Mouse (Mus musculus) left cerebral cortex, postnatal 36 days (tissue): Measurements from ENCODE around the gene Traf6. TPM values are rescaled to one million over a fixed set of nuclear protein-coding genes. Genes with fewer than 3 reads are reported as not detected.
A peak's percentile ranks its signal among the peaks of the same experiment; 100 is the strongest.

Experiments used
- DNase-seq, 2 experiments: peaks; one replicate each; pipeline ENCODE4 v3.0.0; 2021 to 2022; ENCODE audit warnings: low spot score in 2 of 2, mixed read lengths in 1 of 2
- intact Hi-C: fragments of 180-260 bp; cut with DNase I; formaldehyde crosslinking; loops from one replicate; pipeline ENCODE4 v1.15.1; 2025
- total RNA-seq, 2 experiments: library from RNA; stranded (reverse); gene quantifications; 2 replicates each; pipeline ENCODE4 v1.2.3; 2021

The Traf6 gene
- 10 to 100 TPM; 10.3 to 11.5 TPM for total RNA-seq

DNA sequence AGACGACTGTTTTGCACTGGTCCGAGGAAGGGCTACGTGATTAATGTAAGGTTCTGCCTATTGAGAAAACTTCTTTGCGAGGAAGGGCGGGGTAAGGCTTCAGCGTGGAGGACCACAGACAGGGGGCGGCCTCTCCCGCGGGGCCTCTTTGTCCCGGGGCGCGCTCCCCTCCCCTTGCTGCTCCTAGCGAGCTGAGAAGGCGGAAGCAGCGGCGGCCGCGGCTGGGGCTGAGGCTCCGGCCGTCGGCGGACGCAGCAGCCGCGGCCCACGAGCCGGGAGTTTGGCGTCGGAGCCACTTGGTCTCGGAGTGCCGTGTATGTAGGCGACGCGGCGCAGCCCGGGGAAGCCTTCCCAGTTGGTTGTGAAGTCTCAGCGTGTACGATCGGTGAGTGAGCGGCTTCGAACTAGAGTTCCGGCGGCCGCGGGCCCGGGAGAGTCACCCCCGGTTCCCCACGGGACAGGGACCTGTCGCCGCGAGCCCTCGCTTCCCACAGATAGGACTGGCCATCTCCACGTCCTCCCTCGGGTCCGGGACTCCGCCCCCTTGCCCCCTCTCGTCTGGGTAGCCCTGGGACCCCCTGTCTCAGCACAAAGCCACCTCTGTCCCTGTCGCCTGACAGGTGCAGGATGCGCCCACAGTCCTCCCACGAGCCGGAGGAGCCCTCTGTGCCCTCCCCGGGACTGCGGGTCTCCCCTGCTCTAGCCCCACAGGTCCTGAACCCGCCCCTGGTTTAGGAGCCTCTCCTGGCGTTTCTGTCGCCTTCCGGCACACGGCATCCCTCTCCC is at the start of gene Traf6:
TSS of gene Traf6 (plus strand) at position 194 of the 786 bp plus-strand sequence.
- peak; percentile 81 for DNase-seq
- intact Hi-C loops = no loop called here

DNA sequence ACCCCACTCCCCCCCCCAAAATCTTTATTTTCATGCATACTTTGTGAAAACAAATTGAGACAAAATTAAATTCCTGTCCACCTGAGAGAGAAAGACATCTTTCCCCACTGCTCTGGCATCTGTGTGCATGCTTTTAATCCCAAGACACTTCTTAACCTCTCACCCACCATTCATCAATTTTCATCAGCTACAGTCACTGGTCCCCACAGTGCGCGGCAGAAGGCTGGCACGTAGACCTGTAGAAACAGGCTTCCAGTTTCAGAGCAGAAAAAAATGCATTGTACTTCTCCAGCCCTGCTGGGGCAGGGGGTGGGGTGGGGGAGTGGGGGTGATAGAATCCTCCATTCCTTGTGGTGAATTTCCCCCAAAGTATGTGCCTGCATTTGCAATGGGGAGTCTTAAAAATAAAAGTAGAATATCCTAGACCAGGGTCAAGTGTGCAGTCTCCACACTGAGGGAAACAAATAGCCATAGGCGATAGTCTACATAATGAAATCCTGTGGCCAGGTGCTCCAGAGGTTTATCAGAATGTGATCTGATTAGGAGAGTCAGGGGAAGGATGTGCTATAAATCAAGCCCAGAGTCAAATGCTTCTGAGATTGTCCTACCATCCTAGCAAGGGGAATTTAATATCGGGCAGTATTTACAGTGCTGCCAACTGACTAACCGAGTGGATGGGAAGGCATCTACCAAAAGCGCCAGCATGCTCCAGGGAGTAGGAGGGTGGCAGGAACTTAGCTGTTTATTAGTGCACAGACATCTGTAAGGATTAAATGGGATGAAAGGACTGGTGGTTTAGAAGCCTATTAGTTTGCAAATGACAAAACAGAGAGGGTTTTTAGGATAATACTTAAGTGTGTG is 39.0 kb upstream of the Traf6 start:
- intact Hi-C loops = no loop called here
- no peak for DNase-seq

DNA sequence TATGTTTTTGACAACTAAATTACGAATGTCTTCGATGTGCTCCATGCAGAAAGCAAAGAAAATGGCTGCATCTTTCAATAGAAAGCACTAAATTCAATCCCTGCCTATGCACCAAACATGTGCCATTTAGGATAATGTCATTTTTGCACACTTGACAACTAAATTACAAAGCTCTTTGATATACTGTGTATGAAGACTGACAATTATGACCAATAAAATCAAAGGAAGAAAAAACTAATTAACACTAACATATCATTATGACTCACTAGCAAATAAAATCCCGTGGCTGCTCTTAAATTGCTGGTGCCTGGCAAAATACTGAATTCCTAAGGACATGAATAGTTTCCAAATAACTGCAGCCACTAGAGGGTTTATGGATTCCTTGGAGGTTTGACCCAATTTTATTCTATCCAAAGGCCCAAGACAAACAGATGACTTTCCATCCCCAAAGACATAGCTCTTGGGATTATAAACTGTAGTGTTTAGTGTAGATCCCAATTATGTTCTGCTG is 38.3 kb upstream of the Traf6 start:
- DNase-seq = no peak
- intact Hi-C loops = no loop called here

DNA sequence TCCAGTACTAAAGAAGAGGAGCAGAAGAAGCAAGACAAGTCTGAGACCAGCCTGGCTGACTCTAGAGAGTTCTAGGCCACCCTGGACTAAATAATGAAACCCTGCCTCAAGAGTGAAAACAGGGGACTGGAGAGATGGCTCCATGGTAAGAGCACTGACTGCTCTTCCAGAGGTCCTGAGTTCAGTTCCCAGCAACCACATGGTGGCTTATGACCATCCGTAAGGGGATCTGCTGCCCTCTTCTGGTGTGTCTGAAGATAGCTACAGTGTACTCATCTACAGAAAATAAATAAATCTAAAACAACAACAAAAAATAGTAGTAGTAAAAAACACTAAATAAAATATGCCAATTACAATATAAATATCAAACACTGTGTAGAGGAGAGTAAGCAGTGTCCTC is 32.4 kb upstream of the Traf6 start:
- intact Hi-C loops = no loop called here
- DNase-seq = no peak

DNA sequence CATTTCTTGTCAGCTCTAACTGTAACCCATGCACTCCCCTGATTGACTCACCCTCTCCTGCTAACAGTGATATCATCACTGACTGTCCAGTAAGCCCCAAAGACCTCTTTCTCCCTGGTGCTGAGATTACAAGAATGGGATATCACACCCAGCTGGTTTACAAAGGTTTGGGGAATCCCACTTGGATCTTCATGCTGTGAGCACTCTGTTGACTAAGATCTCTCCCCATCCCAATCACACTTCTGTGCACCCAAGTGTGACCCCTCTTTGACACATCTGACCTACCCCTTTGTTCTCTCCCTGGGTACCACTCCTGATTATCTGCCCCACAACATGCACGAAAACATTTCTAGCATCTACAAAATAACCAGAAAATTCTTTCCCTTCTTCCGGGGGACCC is 29.9 kb upstream of the Traf6 start:
- DNase-seq = no peak
- intact Hi-C loops = no loop called here

DNA sequence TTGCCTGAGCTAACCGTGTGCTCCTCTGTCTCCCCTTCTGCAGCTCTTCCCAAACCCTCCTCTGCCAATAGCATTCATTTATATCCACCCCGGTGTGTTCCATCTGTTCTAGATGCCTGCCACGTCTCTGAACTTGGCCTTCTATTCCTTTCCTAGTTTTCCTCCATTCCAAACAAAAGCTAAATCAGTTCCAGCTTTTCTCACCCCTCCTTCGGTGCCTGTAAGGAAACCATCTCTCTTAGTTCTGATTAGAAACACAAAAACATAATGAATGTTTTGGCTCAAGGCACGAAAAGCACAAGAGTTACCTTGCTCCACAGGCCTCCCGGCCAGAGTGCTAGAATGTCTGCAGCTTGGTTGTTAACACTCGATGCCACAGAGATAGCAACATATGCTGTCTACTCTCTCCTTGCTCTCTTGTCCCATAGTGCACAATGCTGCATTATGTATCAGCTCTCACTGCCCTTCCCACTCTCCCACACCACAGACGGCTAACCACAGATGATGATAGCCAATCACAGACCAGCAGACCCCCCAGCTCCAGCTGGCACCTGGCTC is 29.0 kb upstream of the Traf6 start, which contains the start of the genes Rag1 and B230118H07Rik:
TSS of gene Rag1 (minus strand) at position 388 of the 558 bp plus-strand sequence.
TSS of gene B230118H07Rik (minus strand) at position 419 of the 558 bp plus-strand sequence.
- intact Hi-C loops = no loop called here
- DNase-seq = peak in 1 of 2 experiments; percentile 9

DNA sequence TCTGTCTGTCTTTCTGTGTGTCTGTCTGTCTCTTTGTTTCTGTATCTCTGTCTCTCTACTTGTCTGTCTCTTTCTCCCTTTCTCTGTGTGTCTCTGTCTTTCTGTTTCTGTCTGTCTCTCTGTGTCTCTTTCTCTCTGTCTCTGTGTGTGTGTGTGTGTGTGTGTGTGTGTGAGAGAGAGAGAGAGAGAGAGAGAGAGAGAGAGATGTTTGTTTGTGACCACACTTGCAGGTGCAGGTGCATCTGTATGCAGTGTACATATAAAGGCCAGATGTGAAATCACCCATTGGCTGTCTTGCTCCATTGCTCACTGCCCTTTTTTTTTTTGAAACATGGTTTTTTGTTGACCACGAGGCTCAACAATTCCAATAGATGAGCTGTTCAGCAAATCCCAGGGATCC is 27.8 kb upstream of the Traf6 start:
- intact Hi-C loops = loop anchor here (5.0 kb wide), 1 partner anchor 178 kb away; no protein-coding TSS in a partner anchor
- no peak for DNase-seq

DNA sequence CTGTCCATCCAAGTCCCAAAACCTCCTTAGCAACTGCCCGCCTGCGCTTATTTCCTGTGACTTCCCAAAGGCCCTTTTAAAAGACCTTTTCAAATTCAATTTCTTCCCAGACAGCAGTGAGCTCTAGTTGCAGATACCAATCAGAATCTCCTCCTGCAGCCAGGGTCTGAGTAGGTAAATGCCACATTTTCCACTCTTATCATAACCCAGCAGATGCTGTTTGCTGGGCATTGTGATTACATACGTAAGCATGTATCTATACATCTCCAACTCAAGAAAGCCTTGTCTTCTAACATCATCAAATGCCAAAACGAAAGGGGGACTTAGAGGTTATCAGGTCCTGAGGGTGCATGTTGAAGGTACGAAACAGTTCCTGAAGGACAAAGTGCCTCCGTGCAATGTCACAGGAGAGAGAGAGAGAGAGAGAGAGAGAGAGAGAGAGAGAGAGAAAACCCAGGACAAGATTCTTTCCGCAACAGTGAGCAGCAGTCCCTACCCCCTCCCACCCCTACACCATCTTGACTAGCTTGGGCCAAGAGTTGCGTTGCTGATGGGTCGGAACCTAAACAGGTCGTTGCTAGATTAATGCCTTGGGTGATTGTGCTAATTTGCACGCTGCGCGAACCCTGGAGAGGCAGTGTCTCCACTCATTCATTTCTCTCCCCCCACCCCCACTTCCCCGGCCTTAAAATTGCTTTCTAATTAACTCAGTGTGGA is 25.9 kb upstream of the Traf6 start:
- DNase-seq = no peak
- intact Hi-C loops = loop anchor here (2.0 to 5.0 kb wide), 2 partner anchors 56 to 180 kb away; no protein-coding TSS in a partner anchor

DNA sequence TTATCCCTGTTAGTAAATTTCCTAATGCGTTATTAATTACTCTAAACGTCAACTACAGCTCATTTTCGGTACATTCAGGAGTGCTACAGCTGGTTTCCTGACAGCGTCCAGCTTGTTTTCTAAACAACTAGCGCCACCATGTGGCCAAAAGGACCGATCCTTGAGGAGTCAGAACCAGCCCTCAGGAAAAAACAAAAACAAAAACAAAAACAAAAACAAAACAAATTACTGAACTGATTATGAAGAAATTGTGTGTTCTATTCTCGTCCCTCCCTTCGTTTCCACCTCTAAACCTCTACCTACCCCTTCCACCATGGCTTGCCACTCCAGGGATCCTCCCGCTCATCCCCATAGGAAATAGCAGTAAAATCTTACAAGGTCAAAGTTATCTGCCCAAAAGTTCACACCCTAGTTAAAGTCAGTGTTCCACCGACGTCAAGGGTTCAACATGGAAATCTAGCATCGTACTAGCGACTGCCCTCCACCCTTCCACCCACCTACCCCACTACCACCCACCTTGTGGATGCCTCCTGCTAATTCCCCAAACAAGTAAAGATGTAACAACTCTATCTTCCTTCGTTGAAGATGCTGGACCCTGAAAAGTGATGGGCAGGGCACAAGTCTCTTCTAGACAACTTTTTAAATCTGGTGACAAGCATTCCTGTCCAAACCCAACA is 25.2 kb upstream of the Traf6 start:
- intact Hi-C loops = loop anchor here (1.0 to 5.0 kb wide), 3 partner anchors 56 to 181 kb away; no protein-coding TSS in a partner anchor
- peak; percentile 60 to 70 for DNase-seq

DNA sequence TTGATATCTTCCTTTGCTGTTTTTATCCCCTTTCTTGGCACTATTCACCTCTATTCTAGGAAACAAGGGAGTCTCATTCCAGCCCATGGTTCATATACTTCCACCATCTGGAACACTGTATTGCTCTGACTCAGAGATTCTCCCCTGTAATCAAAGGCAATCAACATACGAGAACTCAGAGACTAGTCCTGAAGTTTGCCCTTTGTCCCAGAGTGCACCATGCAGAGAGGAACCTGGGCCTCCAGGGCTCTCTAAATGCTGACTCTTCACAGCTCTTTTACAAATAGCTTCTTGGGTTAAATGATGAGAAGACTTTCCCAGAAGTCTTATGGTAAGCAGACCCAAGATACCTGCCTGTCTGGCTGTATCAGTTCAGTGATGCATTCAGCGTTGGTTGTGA is 17.7 kb upstream of the Traf6 start:
- intact Hi-C loops = no loop called here
- DNase-seq = no peak

DNA sequence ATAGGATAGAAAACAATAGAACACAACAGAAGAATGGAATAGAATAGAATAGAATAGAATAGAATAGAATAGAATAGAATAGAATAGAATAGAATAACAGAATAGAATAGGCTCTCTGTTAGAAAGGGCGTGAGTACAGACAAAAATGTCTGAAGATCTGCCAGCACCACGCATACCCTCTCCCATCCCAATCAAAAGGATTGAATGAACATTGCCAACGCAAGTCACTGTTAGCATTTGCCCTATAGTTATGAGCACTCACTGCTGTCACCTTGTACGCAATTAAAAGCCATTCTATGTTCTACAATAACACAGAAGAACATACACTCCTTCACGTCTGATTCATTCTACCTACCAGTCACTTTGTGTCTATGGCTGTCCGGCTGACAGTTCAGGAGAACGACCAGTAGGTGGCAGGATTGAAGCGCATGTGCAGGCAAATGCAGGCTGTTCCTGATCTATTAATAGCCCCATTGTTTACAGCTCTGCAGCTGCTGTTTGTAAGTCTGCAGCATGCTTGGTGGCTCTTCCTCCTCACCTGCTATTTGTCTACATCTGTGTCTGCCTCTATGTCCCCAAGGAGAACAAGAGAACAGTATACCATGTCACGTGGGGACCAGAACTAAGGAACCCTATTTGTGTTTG is 13.0 kb upstream of the Traf6 start:
- DNase-seq = peak; percentile 50 to 63
- intact Hi-C loops = no loop called here

DNA sequence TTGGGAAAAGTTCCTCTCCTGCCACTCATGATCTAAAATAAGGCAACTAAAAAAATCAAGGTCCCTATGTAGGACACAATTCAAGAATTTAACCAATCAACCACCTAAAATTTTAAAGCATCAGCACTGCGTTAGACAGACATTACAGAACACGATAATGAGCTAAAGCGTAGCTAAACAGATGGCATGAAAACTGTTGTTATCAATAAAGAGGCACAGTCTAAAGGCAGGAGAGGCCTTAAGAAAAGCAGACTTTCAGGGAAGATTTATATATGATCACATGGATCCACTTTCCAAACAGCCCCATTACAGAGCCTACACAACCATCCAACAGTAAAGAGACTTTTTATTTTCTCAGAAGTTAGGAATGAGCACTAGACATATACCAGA is 12.5 kb upstream of the Traf6 start:
- no peak for DNase-seq
- intact Hi-C loops = no loop called here

DNA sequence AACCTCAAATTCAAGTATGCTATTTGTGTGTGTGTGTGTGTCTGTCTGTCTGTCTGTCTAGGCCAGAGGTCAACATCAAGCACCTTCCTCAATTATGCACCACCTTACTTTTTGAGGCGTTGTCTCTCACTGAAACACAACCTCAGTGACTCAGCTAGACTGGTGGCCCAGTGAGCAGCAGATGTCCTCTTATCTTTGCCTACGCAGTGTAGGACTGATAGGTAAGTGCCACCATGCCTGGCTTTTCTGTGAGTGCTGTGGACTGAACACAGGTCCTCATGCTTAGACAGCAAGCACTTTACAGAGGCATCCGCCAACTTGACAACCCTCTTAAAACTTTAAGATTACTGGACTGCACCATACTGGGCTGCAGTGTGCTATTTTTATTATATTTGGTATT is 9.5 kb upstream of the Traf6 start:
- DNase-seq = no peak
- intact Hi-C loops = no loop called here

DNA sequence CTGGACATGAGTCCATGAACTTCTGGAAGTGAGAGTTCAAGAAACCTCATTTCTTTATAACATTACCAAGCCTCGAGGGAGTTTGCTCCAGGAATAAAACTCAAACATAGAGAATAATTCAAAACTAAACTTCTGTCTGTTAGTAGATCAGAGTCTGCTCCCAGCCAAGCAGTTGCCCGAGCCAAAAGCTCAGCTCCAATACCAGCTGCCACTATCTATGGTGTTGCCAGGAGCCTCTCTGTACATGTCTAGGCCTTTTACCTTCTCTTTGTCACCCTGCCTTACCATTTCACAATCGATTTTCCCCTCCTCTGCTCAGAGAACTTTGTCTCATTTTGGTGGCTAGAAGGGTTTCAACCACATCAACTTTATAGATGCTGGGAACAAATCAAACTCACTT is 4.7 kb upstream of the Traf6 start:
- DNase-seq = no peak
- intact Hi-C loops = no loop called here

DNA sequence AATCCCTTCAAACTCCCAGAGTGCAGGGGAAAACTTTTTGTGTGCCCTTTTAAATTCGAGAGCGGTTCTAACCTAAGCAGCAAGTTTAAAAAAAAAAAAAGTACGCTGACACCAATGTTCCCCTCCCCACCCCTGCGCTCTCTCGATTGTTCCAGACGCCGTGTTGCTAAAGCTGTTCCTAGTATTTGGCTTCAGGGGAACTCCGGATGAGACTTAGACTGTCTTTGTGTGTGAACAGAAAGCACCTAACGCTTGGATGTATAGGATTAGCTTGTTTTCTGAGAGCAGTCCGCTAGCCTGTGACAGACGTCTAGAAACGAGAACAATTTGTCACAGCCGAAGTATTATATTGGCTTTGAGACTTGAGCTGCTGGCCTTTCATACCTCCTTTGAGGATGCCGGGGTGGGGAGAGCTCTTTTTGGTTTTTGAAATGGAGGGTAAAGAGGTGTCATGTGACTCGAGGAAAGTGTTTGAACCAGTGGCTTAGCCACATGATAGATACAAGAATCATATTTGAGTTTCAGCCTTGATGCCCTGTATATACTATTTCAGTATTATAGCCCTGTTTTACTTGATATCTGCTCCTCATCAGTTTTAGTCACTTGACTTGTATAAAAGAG is 1.0 kb downstream of the Traf6 start:
- intact Hi-C loops = no loop called here
- no peak for DNase-seq

DNA sequence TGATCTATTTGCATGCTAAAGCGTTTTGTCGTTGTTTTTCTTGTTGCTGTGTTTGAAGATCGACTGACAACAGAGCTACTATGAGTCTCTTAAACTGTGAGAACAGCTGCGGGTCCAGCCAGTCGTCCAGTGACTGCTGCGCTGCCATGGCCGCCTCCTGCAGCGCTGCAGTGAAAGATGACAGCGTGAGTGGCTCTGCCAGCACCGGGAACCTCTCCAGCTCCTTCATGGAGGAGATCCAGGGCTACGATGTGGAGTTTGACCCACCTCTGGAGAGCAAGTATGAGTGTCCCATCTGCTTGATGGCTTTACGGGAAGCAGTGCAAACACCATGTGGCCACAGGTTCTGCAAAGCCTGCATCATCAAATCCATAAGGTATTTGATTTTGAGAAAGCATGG is 6.2 kb downstream of the Traf6 start:
- intact Hi-C loops = no loop called here
- DNase-seq = no peak

DNA sequence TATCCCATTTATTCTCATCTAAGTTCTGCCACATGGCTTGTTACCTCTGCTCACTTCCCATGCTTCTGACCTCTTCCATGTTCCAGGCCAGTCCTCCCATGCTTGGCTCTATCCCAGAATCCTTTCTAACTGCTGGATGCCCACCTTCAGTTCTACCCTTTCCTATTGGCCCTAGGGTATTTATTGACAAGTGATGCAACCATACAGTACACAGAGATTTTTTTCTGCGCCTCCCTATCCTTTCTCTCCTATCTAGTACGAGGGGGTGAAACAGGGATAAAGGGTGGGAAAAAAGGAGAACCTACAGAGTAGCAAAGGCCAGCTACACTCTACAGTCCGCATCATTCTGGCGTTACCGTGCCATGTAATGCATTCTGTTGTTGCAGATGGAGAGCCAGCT is 9.8 kb downstream of the Traf6 start:
- DNase-seq = no peak
- intact Hi-C loops = no loop called here

DNA sequence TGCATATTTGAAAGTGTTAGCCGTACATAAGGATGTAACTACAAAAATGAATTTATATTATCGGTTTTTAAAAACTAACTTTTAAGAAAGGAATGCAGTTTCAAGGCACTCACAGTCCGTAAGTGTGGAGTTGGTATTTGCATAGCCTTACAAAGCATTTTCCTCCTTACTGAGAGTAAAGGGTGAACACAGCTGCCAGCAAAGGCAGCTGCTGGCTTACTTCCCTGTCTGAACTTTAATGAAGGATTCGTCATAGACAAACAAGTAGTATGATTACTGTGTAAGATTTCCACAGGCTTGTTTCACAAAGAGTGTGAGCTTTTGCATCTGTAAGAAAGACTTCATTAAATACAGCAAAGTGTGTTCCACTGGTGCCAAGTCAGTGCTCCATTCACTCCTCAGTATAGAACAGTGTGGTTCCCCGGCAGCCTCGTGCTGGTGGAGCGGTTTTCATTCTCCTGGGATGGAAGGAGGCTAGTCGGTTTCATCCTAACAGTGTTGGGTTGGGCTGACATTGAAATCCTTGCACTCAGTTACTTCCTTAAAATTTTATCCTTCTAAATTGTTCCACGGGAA is 12.1 kb downstream of the Traf6 start:
- intact Hi-C loops = no loop called here
- no peak for DNase-seq
